Mouse (Mus musculus): Measurements from ENCODE around the gene Fbxo36.

Fbxo36 gene

GRCm38 (mm10) chr1:84940322-84940721, 100.7 kb downstream of the Fbxo36 start:
- TF ChIP-seq GATA4 (IDR thresholded peaks at IDR 0.05; ENCODE audit: insufficient replicate concordance, low read length), result no peak

GRCm38 (mm10) chr1:84942666-84943065, 103.0 kb downstream of the Fbxo36 start:
- TF ChIP-seq GATA4 (IDR thresholded peaks at IDR 0.05; ENCODE audit: insufficient replicate concordance, low read length), result no peak

- no peak for TF ChIP-seq GATA4 (IDR thresholded peaks at IDR 0.05; ENCODE audit: insufficient replicate concordance, low read length)
These were observed 103.9 kb downstream of the Fbxo36 start for GRCm38 (mm10) chr1:84943549-84943948.

- TF ChIP-seq GATA4 (IDR thresholded peaks at IDR 0.05; ENCODE audit: insufficient replicate concordance, low read length), result no peak
These were observed 106.3 kb downstream of the Fbxo36 start for GRCm38 (mm10) chr1:84945950-84946349.

GRCm38 (mm10) chr1:84947390-84947789, 107.7 kb downstream of the Fbxo36 start:
- TF ChIP-seq GATA4 (IDR thresholded peaks at IDR 0.05; ENCODE audit: insufficient replicate concordance, low read length), result no peak

All from liver, adult (tissue).